Mouse (Mus musculus): ENCODE results near the gene Tab1. TPM values are rescaled to one million over a fixed set of nuclear protein-coding genes. Genes with fewer than 3 reads are reported as not detected.
A peak's percentile ranks its signal among the peaks of the same experiment; 100 is the strongest.

The Tab1 gene
- polyA plus RNA-seq, 2 experiments from 2014 or later: 10.7 to 14.5 TPM

DNA sequence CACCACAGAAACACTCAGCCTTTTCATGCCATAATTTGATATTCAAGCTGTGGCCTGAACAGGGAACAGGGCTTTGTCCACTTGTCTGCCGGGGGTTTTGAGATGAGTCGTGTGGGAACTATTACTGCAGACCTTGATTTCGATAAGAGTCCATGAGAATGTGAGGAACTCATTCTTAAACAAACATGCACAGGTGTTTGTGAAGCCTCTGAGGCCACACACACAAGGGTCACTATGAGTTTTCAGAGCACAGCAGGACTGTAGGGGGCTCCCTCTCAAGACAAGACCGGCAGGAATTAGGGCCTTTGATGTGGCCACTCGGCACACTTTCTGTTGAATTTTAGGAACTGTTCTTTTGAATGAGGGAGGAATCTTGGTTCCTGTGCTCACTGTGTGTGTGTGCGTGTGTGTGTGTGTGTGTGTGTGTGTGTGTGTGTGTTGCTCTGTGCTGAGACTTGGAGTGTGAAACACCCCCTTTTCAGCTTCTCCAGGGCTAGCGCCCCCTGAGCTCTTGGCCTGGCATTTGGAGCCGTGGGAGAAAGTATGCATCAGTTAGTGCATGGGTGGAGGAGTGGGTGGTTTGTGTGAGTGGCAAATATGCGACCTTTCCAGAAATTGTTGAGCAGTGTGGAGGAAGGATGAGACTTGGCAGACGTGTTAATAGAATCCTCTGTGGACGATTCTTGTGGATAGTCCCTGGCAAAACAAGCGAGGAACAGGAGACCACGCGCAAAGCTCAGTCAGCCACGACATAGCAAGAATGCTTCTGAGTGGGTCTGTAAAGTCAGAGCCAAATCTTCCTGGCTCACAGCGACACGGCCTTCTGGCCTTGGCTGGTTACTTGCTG is 5.2 kb downstream of the Tab1 start:
- ATAC-seq: no peak

DNA sequence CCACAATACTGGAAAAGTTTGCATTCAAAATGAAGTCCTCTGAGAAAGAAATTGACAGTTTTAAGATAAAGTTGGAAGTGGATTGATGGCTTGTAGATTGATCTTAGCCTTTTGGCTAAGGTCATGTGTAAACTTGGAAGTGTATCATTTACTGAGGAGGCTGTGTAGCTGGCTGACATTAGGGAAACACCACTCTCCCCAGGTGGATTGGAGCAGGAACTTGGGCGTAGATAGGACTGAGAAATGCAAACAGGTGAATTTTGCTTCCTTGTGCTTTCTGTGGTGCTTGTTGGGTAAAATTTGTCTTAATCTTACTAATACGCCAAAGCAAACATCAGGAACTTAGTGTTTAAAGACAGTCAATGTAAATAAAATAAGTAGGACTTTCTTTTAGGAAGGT is 7.4 kb downstream of the Tab1 start:
- ATAC-seq: no peak

GRCm38 (mm10) chr15:80140878-80141277 is 8.0 kb downstream of the Tab1 start:
- no peak for ATAC-seq

GRCm38 (mm10) chr15:80142130-80142529 is 9.2 kb downstream of the Tab1 start:
- no peak for ATAC-seq

GRCm38 (mm10) chr15:80143760-80144159 is 10.8 kb downstream of the Tab1 start:
- no peak for ATAC-seq

DNA sequence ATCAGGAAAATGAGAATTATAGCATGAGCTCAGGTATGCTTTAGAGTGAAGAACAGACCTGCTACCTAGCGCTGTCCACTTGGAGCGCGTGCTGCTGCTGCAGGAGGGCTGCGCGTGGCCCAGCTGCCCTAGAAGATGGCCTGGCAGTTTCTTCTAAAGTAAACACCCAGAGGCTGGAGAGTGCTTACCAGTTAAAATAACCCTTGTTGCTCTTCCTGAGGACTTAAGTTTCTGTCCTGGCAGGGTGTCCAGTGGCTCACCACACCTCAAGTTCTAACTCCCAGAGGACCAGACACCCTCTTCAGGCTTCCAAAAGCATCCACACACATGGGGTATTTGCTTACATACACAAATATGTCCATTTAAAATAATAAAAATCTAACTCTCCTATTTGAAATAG is 12.5 kb downstream of the Tab1 start:
- no peak for ATAC-seq

GRCm38 (mm10) chr15:80146153-80146552 is 13.2 kb downstream of the Tab1 start:
- ATAC-seq: no peak

GRCm38 (mm10) chr15:80147090-80147489 is 14.2 kb downstream of the Tab1 start:
- ATAC-seq: no peak

DNA sequence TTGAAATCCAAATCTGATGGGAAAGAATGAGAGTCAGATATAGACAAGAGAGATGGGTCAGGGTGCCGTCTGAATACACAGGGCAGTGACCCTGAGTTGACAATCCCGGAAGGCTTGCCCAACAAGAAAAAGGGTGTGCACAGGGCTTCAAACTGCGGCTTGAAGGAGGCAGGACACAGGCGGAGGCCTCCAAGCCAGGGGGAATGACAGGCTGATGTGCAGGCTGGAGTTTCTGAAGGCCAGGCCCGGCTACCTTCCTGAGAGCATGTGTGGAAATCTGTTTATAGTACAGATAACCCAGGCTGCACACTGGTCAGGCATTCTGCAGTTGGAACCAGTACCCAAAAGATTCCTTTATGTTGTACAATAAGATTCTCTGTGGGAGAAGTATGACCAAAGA is 14.6 kb downstream of the Tab1 start:
- no peak for ATAC-seq

DNA sequence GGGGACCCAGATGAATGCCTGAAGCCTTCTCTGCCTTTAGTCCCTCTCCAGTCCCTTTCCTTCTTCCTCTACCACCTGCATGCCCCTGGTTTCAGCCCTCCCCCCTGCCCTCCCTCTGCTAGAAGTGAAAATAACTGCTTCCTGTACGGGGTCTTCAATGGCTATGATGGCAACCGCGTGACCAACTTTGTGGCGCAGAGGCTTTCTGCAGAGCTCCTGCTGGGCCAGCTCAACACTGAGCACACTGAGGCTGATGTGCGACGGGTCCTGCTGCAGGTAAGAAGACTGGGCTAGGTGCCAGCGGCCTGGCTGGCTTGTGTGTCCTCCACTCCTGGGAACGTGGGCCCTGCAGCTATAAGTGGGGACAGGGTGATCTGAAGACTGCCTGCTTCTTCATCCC is 15.6 kb downstream of the Tab1 start:
- no peak for ATAC-seq

- peak; percentile 85 for ATAC-seq
Observed at GRCm38 (mm10) chr15:80149517-80149916, 16.6 kb downstream of the Tab1 start.

- ATAC-seq: no peak
Observed at GRCm38 (mm10) chr15:80152663-80153062, 19.7 kb downstream of the Tab1 start.

DNA sequence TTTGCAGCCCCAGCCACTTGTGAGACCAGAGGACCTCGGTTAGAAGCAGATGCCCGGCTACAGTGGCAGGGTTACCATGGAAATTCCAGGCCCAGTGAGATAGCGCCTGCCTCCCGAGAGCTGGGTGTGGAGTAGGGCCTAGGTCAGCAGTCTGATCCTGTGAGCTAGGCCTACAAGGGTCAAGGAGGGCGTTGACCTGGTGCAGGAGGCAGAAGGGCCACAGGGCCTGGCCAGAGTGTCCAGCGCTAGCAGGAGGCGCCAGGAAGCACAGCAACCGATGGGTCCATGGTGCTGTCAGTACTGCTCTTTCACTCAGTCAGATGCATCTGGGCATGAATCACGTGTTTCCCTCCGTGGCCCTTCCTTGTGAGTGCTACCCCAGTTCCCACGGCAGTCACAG is 20.8 kb downstream of the Tab1 start:
- no peak for ATAC-seq

GRCm38 (mm10) chr15:80155707-80156106 is 22.8 kb downstream of the Tab1 start:
- no peak for ATAC-seq

- ATAC-seq: no peak
Observed at GRCm38 (mm10) chr15:80157197-80157943, 24.4 kb downstream of the Tab1 start.

DNA sequence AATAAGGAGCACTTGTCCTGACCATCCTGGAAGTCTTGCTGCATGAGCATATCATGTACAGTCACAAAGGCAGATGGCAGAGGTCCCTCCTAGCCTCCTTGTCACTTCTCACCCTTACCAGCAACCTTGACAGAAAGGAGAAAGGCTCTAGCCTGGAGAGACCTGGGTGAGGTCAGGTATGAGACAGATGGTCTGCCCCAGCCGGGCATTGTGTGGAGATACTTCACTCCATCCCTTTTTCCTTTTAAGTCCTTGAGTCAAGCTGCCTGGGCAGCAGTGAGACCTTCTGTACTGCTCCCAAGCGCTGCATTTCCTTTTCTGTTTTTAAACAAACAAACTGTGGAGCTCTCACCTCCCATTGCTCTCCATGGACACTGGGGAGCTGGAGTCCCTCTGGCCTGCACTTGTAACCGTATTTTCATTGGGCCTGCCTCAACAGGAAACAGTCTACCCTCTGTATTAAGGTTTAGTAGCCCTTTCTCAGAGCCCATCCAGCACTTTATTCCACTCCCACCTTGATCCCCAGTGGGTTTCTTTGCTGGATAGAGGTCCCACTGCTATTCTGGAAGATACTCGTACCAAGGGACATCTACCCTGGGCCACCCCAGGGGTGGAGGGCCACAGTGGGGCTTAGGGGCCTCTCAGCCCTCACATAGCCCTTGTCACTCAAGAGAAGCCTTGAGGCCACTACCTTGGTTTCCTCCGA is 25.2 kb downstream of the Tab1 start:
- no peak for ATAC-seq

DNA sequence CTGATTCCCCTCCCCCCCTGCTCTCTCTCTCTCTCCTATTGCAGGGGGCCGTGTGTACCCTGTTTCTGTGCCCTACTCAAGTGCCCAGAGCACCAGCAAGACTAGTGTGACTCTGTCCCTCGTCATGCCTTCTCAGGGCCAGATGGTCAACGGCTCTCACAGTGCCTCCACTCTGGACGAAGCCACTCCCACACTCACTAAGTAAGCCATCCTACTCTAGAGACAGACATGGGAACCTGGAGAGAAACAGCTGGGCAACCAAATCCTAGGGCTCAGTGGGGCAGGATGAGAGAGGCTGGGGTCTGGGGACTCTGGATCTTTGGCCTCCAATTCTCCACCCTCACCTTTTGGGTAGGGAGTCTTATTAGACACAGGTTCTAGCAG is 25.8 kb downstream of the Tab1 start:
- no peak for ATAC-seq

- no peak for ATAC-seq
Observed at GRCm38 (mm10) chr15:80159286-80159901, 26.5 kb downstream of the Tab1 start.

GRCm38 (mm10) chr15:80160223-80160622 is 27.3 kb downstream of the Tab1 start:
- no peak for ATAC-seq

DNA sequence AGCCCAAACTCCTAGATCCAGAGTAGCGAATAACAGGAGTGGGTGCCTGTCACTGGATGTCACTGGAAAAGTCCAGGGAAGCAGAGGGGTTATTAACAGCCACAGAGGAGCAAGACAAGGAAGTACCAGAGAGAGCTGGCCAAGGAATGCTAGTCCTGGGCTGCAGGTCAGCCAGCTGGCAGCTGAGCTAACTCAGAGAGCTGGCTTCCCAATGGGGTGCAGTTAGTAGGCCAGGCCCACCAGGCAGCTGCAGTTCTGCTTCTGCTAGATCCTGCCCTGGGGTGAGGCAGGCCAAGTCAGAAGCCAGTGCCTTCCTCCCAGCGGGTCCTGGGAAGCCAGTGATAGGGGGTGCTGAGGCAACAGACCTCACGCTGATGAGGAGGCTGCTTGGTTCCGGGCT is 27.8 kb downstream of the Tab1 start:
- no peak for ATAC-seq

DNA sequence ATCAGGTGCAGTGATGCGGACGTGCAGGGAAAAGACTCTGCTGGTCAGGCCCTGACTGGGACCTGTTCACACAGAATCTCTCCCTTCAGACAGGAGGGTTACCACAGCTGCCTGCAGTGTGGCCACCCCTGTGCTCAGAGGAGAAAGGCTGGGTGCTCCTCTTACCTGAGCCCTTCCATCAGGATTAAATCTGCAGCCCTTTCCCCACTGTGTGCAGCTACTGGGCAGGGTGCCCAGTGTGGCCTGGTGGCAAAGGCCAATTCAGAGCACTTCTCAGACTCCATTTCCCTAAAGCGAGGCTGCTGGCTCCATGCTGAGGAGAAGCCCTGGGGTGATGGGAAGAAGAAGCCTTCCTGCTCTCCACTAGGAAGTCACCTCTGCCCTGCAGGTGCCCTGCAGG is 28.3 kb downstream of the Tab1 start:
- no peak for ATAC-seq

GRCm38 (mm10) chr15:80162401-80162964 is 29.6 kb downstream of the Tab1 start:
- no peak for ATAC-seq

GRCm38 (mm10) chr15:80163274-80163673 is 30.3 kb downstream of the Tab1 start:
- no peak for ATAC-seq

Data from activated CD4-positive, CD25-positive, alpha-beta regulatory T cell, adult 4 months (primary cell).